Mouse (Mus musculus) heart, adult 2 months (tissue): Measurements from ENCODE around the gene Gm21970. TPM values are rescaled to one million over a fixed set of nuclear protein-coding genes. Genes with fewer than 3 reads are reported as not detected.

Source experiments
- DNase-seq, 2 experiments: peaks; one replicate each; pipeline ENCODE4 v3.0.0; 2021
- H3K27ac ChIP-seq: fragments of 200-600 bp; 2 replicates; pipeline ENCODE4 v1.8.1; 2022
- H3K27me3 ChIP-seq: fragments of 200-500 bp; 2 replicates; pipeline ENCODE4 v1.6.1; 2012; ENCODE audit warnings: mild to moderate bottlenecking, low read length, inconsistent platforms, mixed read lengths; ENCODE audit not compliant: control insufficient read depth, insufficient read depth
- H3K36me3 ChIP-seq: fragments of 200-500 bp; 2 replicates; pipeline ENCODE4 v1.6.1; 2012; ENCODE audit warnings: low read length, inconsistent platforms; ENCODE audit not compliant: control insufficient read depth, insufficient read depth
- H3K4me1 ChIP-seq: fragments of 200-500 bp; 2 replicates; pipeline ENCODE4 v1.6.1; 2011; ENCODE audit warnings: low read length; ENCODE audit not compliant: control insufficient read depth, insufficient read depth
- H3K4me3 ChIP-seq: fragments of 200-600 bp; 2 replicates; pipeline ENCODE4 v1.8.1; 2022
- H3K79me2 ChIP-seq: fragments of 200-500 bp; replicated peaks from 2 replicates; pipeline ENCODE4 v1.6.1; 2012; ENCODE audit warnings: mild to moderate bottlenecking, inconsistent platforms, low read length, moderate library complexity, mixed read lengths; ENCODE audit not compliant: control insufficient read depth, insufficient read depth
- H3K9ac ChIP-seq: fragments of 200-500 bp; 2 replicates; pipeline ENCODE4 v1.6.1; 2012; ENCODE audit warnings: low read depth, mild to moderate bottlenecking, control low read depth, inconsistent platforms, low read length, mixed read lengths
- CTCF ChIP-seq: fragments of 200-600 bp; IDR thresholded peaks from 2 replicates; pipeline ENCODE4 v1.8.1; 2022; ENCODE audit warnings: antibody characterized with exemption, mild to moderate bottlenecking, moderate library complexity
- EP300 ChIP-seq: fragments of 200-500 bp; IDR thresholded peaks from 2 replicates; pipeline ENCODE4 v1.6.1; 2011; ENCODE audit warnings: low read depth, low read length, control low read depth; ENCODE audit not compliant: insufficient read depth
- POLR2A ChIP-seq: fragments of 200-500 bp; IDR thresholded peaks from 2 replicates; pipeline ENCODE4 v1.6.1; 2011; ENCODE audit warnings: mild to moderate bottlenecking, low read depth, low read length, control low read depth; ENCODE audit not compliant: insufficient read depth
- WGBS: fragments of 180-500 bp; shearing (Covaris S2); methylation state at CpG from one replicate; pipeline ENCODE4 v1.1.7; 2018; 5-methylcytosine and 5-hydroxymethylcytosine counted together
- intact Hi-C: fragments of 180-260 bp; cut with DNase I; formaldehyde crosslinking; loops from one replicate; pipeline ENCODE4 v1.15.1; 2025
- polyA plus RNA-seq: library from polyadenylated mRNA; depleted of rRNA; stranded (reverse); fragments of >200 nt; gene quantifications from 2 replicates; pipeline ENCODE4 v1.2.3, GENCODE M21; 2012
- total RNA-seq, 2 experiments: library from RNA; stranded (reverse); gene quantifications; 2 replicates each; pipeline ENCODE4 v1.2.3; 2021

Gm21970 gene
- total and polyA plus RNA-seq, 3 experiments = not detected

- Histone ChIP-seq H3K27me3 (no peaks in the 10 kb centered on the region), H3K27ac (peak within 1 kb of the TSS; percentile 99), H3K4me3 (peak within 1 kb of the TSS; percentile 63), H3K4me1 (peaks cover 14% of the 10 kb centered on the region), H3K36me3 (peaks cover 31% of the 10 kb centered on the region), H3K9ac (peak within 1 kb of the TSS; percentile 94), H3K79me2 (no peaks in the 10 kb centered on the region)
- WGBS = 1% methylated on average over 49 of the region's 51 CpGs
- intact Hi-C loops = loop anchor here (2.0 to 5.0 kb wide), 4 partner anchors 35 to 79 kb away; partner anchors contain the start of gene Ifnar1
- peak; percentile 89 to 92 for DNase-seq
- peak; percentile 68 for TF ChIP-seq POLR2A
- 0 out of 2 replicates have a peak, but pooled peaks have one; percentile 1 for TF ChIP-seq CTCF
- peak; percentile 36; the same call in 1 of the 2 replicates for TF ChIP-seq EP300
Measured at GRCm38 (mm10) chr16:91405640-91406584, 14.4 kb downstream of the Gm21970 start, which contains the start of gene Il10rb. TSS of gene Il10rb (plus strand) at chr16:91406164.

GRCm38 (mm10) chr16:91406585-91407220 is 15.2 kb downstream of the Gm21970 start:
- Histone ChIP-seq H3K27ac (peak overlapping the region; percentile 99), H3K9ac (peak overlapping the region; percentile 94), H3K79me2 (no peaks in the 10 kb centered on the region), H3K4me3 (peak overlapping the region; percentile 63), H3K27me3 (no peaks in the 10 kb centered on the region), H3K36me3 (peaks cover 37% of the 10 kb centered on the region), H3K4me1 (peaks cover 16% of the 10 kb centered on the region)
- 1% methylated on average over 13 of the region's 13 CpGs for WGBS
- intact Hi-C loops = loop anchor here (2.0 to 5.0 kb wide), 3 partner anchors 44 to 78 kb away; partner anchors contain the start of gene Ifnar1
- DNase-seq = peak; percentile 70 to 76
- TF ChIP-seq POLR2A (peak; percentile 33; the same call in 1 of the 2 replicates), EP300 (0 out of 2 replicates have a peak, but pooled peaks have one; percentile 21), CTCF (peak; percentile 17; the same call in 1 of the 2 replicates)

DNA sequence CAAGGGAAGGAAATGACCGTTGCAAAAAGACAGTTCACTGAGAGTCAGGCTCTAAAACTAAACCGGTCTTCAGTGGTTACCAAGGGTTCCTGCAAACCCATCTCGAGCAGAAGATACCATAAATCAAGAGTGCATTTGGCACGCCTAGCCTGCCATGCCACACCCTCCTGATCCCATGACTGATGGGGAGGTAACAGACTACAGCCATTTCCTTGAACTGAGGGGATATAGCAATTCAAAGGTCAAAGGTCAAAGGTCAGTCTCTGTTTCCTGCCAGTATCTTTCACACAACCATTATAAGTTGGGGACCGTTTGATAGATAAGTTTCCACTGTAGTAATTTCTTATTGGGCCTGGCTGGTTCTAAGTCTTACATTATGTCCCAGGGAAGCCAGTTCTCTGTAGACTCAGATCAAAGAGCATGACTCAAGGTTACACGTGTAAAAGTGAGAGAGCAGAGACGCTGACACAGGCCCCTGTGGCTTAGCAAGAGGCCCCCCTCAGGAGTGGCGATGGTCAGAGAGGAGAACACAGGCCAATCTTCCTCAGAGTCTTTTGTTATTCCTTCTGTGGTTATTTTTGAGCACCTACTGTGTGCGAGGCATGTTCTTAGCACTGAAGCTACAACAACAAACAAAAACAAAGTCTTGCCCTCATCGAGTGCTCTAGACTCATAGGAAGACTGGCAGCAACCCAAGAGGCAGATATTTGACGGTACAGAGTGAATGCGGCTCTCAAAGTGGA is 21.8 kb downstream of the Gm21970 start:
- no peak overlapping the region for H3K9ac ChIP-seq

DNA sequence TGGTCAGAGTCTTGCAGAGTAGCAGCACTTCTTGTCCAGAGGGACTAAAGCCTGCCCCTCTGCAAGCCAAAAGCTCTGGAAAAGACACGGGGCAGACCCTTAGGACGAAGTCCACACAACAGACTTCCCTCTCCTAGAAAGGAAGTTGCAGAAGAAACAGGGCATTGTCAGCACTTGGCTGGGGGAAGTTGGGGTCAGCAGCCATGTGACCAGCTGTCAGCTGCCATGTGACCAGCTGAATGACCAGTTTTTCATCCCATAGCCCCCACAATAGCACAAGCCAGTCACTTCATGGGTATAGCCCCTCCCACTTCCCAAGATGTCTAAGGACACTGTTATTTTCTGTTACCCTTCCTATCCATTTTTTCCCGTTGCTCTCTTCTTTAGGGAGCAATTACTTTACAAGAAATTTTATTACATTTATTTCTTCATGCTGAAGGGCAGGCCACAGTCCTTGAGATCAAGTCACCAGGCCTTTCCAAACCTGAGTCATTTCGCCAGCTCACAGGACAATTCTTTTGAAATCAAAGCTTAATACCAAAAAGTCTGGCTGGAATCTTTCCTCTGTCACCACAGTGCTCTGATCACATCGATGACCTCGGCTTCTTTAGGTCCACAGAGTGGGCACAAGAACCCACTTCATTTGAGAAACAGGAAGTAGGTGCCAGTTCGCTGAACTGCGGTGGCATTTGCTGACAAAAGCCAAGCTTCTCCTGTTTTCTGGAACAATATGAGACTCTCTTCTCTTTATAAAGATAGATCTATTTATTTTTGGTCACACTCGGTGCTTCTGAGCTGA is 24.1 kb downstream of the Gm21970 start:
- H3K4me3 ChIP-seq = no peak overlapping the region
- H3K79me2 ChIP-seq = no peaks in the 10 kb centered on the region
- H3K9ac ChIP-seq = no peak overlapping the region
- intact Hi-C loops = no loop called here
- peak in 1 of 2 experiments; percentile 53 for DNase-seq
- peak overlapping the region; percentile 87 for H3K27ac ChIP-seq
- 67% methylated on average over 9 of the region's 9 CpGs for WGBS
- TF ChIP-seq EP300 = 0 out of 2 replicates have a peak, but pooled peaks have one; percentile 35
- 0 out of 2 replicates have a peak, but pooled peaks have one; percentile 23 for TF ChIP-seq POLR2A
- no peak for TF ChIP-seq CTCF
- H3K27me3 ChIP-seq = no peaks in the 10 kb centered on the region
- H3K36me3 ChIP-seq = peaks cover 50% of the 10 kb centered on the region
- peaks cover 17% of the 10 kb centered on the region for H3K4me1 ChIP-seq

More for the DNA sequence above, 21.8 kb downstream of the Gm21970 start:
- Histone ChIP-seq H3K27ac (peak overlapping the region; percentile 15), H3K4me3 (no peak overlapping the region), H3K36me3 (peaks cover 67% of the 10 kb centered on the region), H3K79me2 (no peaks in the 10 kb centered on the region), H3K4me1 (peaks cover 23% of the 10 kb centered on the region), H3K27me3 (no peaks in the 10 kb centered on the region)
- DNase-seq = no peak
- intact Hi-C loops = no loop called here
- 29% methylated on average over 12 of the region's 12 CpGs for WGBS
- no peak for TF ChIP-seq CTCF
- no peak for TF ChIP-seq POLR2A
- TF ChIP-seq EP300 = no peak

DNA sequence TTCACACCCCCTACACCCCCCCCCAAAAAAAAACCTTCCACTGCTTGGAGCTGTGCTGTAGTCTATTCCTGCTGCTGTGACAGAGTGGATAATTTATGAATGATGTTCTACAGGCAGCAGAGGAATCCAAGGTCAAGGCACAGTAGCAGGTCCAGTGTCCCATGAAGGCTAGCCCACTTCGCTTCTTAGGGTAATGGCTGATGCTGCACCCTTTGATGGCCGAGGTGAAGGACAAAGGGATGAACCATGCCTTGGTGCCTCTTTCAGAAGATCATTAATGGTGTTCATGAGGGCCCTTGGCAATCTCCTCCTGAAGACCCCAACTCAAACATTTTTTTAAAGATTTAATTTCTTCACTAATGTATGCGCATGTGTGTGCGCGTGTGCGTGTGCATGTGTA is 24.8 kb downstream of the Gm21970 start:
- H3K36me3 ChIP-seq = peaks cover 43% of the 10 kb centered on the region
- H3K4me1 ChIP-seq = peaks cover 15% of the 10 kb centered on the region
- H3K27me3 ChIP-seq = no peaks in the 10 kb centered on the region
- no peak overlapping the region for H3K4me3 ChIP-seq
- no peak for TF ChIP-seq EP300
- no peak for TF ChIP-seq CTCF
- no peak for TF ChIP-seq POLR2A
- no peak for DNase-seq
- H3K9ac ChIP-seq = no peak overlapping the region; the same call in 1 of the 2 replicates
- intact Hi-C loops = no loop called here
- WGBS = 92% methylated on average over 6 of the region's 6 CpGs
- peak overlapping the region; percentile 87 for H3K27ac ChIP-seq
- H3K79me2 ChIP-seq = no peaks in the 10 kb centered on the region
